Mouse (Mus musculus) macrophage (primary cell): ENCODE data around the gene Olfr1444. TPM values are rescaled to one million over a fixed set of nuclear protein-coding genes. Genes with fewer than 3 reads are reported as not detected.

Experiments used
- polyA plus RNA-seq: library from polyadenylated mRNA; stranded (reverse); fragments of 250-400 nt; gene quantifications from 3 replicates; pipeline ENCODE4 v1.2.4, GENCODE M21; 2018; ENCODE audit warnings: inconsistent platforms

Olfr1444 gene
- polyA plus RNA-seq, 1 experiment from 2014 or later: 0.14 TPM

Other genes with a start within 250 kb of the Olfr1444 start
- not detected in 3 replicates for gene Glyat, start 224.0 kb upstream of the Olfr1444 start, polyA plus RNA-seq
- gene Olfr1442, start 186.8 kb upstream of the Olfr1444 start, polyA plus RNA-seq: not detected in 3 replicates
- gene Olfr1443, start 179.2 kb upstream of the Olfr1444 start, polyA plus RNA-seq: not detected in 3 replicates
- not detected in 3 replicates for gene Keg1, start 161.5 kb upstream of the Olfr1444 start, polyA plus RNA-seq
- 0.42 to 0.85 TPM (median 0.52 TPM) in 3 replicates for gene Cntf, start 91.7 kb upstream of the Olfr1444 start, polyA plus RNA-seq
- 50.8 to 76.2 TPM (median 59.4 TPM) in 3 replicates for gene Zfp91, start 61.2 kb upstream of the Olfr1444 start, polyA plus RNA-seq
- 84.8 to 185 TPM (median 109 TPM) in 3 replicates for gene Lpxn, start 61.1 kb upstream of the Olfr1444 start, polyA plus RNA-seq
- gene Gm5244, start 10.6 kb upstream of the Olfr1444 start, polyA plus RNA-seq: not detected in 3 replicates
- not detected in 3 replicates for gene Olfr1445, start 26.6 kb downstream of the Olfr1444 start, polyA plus RNA-seq
- not detected in 3 replicates for gene Olfr1446, start 36.2 kb downstream of the Olfr1444 start, polyA plus RNA-seq
- not detected in 3 replicates for gene Olfr1447, start 46.5 kb downstream of the Olfr1444 start, polyA plus RNA-seq
- gene Olfr1448, start 67.1 kb downstream of the Olfr1444 start, polyA plus RNA-seq: not detected in 3 replicates
- gene Olfr1449, start 73.6 kb downstream of the Olfr1444 start, polyA plus RNA-seq: not detected in 3 replicates
- gene Olfr1450, start 93.0 kb downstream of the Olfr1444 start, polyA plus RNA-seq: not detected in 3 replicates
- gene Olfr1451, start 137.7 kb downstream of the Olfr1444 start, polyA plus RNA-seq: not detected in 3 replicates
- gene Olfr1453, start 171.0 kb downstream of the Olfr1444 start, polyA plus RNA-seq: not detected in 3 replicates
- gene Olfr1454, start 203.3 kb downstream of the Olfr1444 start, polyA plus RNA-seq: not detected in 3 replicates
- gene Olfr1457, start 240.6 kb downstream of the Olfr1444 start, polyA plus RNA-seq: not detected in 3 replicates
- gene Olfr1458, start 249.5 kb downstream of the Olfr1444 start, polyA plus RNA-seq: not detected in 3 replicates